Mouse (Mus musculus) spleen, adult 2 months (tissue): Measurements from ENCODE around the gene Chmp2b.

Experiments
- CTCF ChIP-seq: fragments of 200-500 bp; IDR thresholded peaks from 2 replicates; pipeline ENCODE4 v1.5.1; 2011; ENCODE audit warnings: mild to moderate bottlenecking, inconsistent platforms; ENCODE audit not compliant: insufficient read depth, insufficient read length, insufficient replicate concordance; ENCODE audit errors: extremely low read depth
- POLR2A ChIP-seq: fragments of 200-500 bp; IDR thresholded peaks from 2 replicates; pipeline ENCODE4 v1.6.1; 2011; ENCODE audit warnings: low read depth, low read length, inconsistent platforms

- no peak for TF ChIP-seq CTCF
- TF ChIP-seq POLR2A = no peak
Measured at GRCm38 (mm10) chr16:65611678-65612077, 49.2 kb upstream of the Chmp2b start.
